Mouse (Mus musculus) stomach, postnatal 0 days (tissue): ENCODE results near the gene Wipf2. TPM values are rescaled to one million over a fixed set of nuclear protein-coding genes. Genes with fewer than 3 reads are reported as not detected.

Experiments
- ATAC-seq: fragments of 200-750 bp; cut with Nextera tagmentation; 2 replicates; pipeline ENCODE4 v1.8.0; 2017; ENCODE audit not compliant: low FRiP score, low TSS enrichment
- DNase-seq: peaks from one replicate; pipeline ENCODE4 v3.0.0-alpha.2; 2016; ENCODE audit warnings: low spot score
- H3K27ac ChIP-seq: fragments of 300-500 bp; sonication (generic); replicated peaks from 2 replicates; pipeline ENCODE4 v1.5.1; 2014; ENCODE audit warnings: mild to moderate bottlenecking, control low read depth
- H3K27me3 ChIP-seq: fragments of 300-500 bp; sonication (generic); 2 replicates; pipeline ENCODE4 v1.6.1; 2014; ENCODE audit warnings: low read length; ENCODE audit not compliant: control insufficient read depth, insufficient read depth
- H3K36me3 ChIP-seq: fragments of 300-500 bp; sonication (generic); 2 replicates; pipeline ENCODE4 v1.6.1; 2014; ENCODE audit warnings: low read length, mixed read lengths; ENCODE audit not compliant: control insufficient read depth, insufficient read depth
- H3K4me1 ChIP-seq: fragments of 300-500 bp; sonication (generic); replicated peaks from 2 replicates; pipeline ENCODE4 v1.6.1; 2014; ENCODE audit warnings: antibody characterized with exemption; ENCODE audit not compliant: control insufficient read depth, insufficient read depth
- H3K4me2 ChIP-seq: fragments of 300-500 bp; sonication (generic); replicated peaks from 2 replicates; pipeline ENCODE4 v1.6.1; 2014; ENCODE audit warnings: low read depth, mild to moderate bottlenecking, control low read depth, moderate library complexity
- H3K4me3 ChIP-seq: fragments of 300-500 bp; sonication (generic); 2 replicates; pipeline ENCODE4 v1.5.1; 2014; ENCODE audit warnings: low read depth, low read length, control low read depth
- H3K9ac ChIP-seq: fragments of 300-500 bp; sonication (generic); 2 replicates; pipeline ENCODE4 v1.6.1; 2014; ENCODE audit warnings: mild to moderate bottlenecking, low read length, control low read depth, mixed read lengths
- H3K9me3 ChIP-seq: fragments of 300-500 bp; sonication (generic); 2 replicates; pipeline ENCODE4 v1.6.1; 2016; ENCODE audit warnings: low read length; ENCODE audit not compliant: control insufficient read depth
- CTCF ChIP-seq: IDR thresholded peaks from 2 replicates; pipeline ENCODE4 v1.5.1; 2016; ENCODE audit warnings: antibody characterized with exemption, low read depth, mild to moderate bottlenecking, moderate library complexity
- EP300 ChIP-seq: optimal IDR thresholded peaks from 2 replicates; pipeline ENCODE3; 2016; ENCODE audit warnings: antibody characterized with exemption
- WGBS: fragments of 180-500 bp; shearing (Covaris S2); extraction: QIAGEN DNeasy Blood & Tissue Kit; methylation state at CpG from one replicate; pipeline ENCODE4 v1.1.7; 2014; 5-methylcytosine and 5-hydroxymethylcytosine counted together
- polyA plus RNA-seq: library from polyadenylated mRNA; unstranded; fragments of >200 nt; fragmentation: Nextera tagmentation; extraction: Ambion mirVana; gene quantifications from 2 replicates; pipeline ENCODE4 v1.2.1, GENCODE M21; 2015

The Wipf2 gene
- polyA plus RNA-seq, 1 experiment from 2014 or later: 4.9 TPM

- ATAC-seq: no peak
- no peaks in the 10 kb centered on the region for H3K27me3 ChIP-seq
- H3K36me3 ChIP-seq: no peaks in the 10 kb centered on the region
- no peak for DNase-seq
- H3K9ac ChIP-seq: no peak overlapping the region
- no peak overlapping the region for H3K4me2 ChIP-seq
- no peaks in the 10 kb centered on the region for H3K9me3 ChIP-seq
- H3K4me3 ChIP-seq: no peak overlapping the region
- TF ChIP-seq CTCF (no peak), EP300 (no peak)
- H3K4me1 ChIP-seq: peaks cover 34% of the 10 kb centered on the region; the same call in 1 of the 2 replicates
- WGBS: 41% methylated on average over 2 of the region's 2 CpGs
- peak overlapping the region; percentile 69 for H3K27ac ChIP-seq
Observed at GRCm38 (mm10) chr11:98952736-98953135, 89.3 kb downstream of the Wipf2 start.

GRCm38 (mm10) chr11:98953361-98953760 lies 89.9 kb downstream of the Wipf2 start:
- TF ChIP-seq EP300: no peak
- no peak for TF ChIP-seq CTCF
- WGBS: 18% methylated on average over 2 of the region's 2 CpGs
- H3K27me3 ChIP-seq: no peaks in the 10 kb centered on the region
- no peaks in the 10 kb centered on the region for H3K36me3 ChIP-seq
- peak overlapping the region; percentile 83; the same call in 1 of the 2 replicates for H3K27ac ChIP-seq
- DNase-seq (peak; percentile 87), ATAC-seq (peak; percentile 87)
- H3K9me3 ChIP-seq: no peaks in the 10 kb centered on the region
- H3K4me2 ChIP-seq: no peak overlapping the region
- peaks cover 34% of the 10 kb centered on the region; the same call in 1 of the 2 replicates for H3K4me1 ChIP-seq
- no peak overlapping the region for H3K9ac ChIP-seq
- H3K4me3 ChIP-seq: no peak overlapping the region

- Histone ChIP-seq H3K27me3 (no peaks in the 10 kb centered on the region), H3K4me2 (peak overlapping the region; percentile 41), H3K9me3 (no peaks in the 10 kb centered on the region), H3K27ac (peak overlapping the region; percentile 83), H3K36me3 (no peaks in the 10 kb centered on the region), H3K4me1 (peaks cover 34% of the 10 kb centered on the region; the same call in 1 of the 2 replicates), H3K9ac (no peak overlapping the region), H3K4me3 (no peak overlapping the region)
- TF ChIP-seq EP300 (no peak), CTCF (no peak)
- WGBS: 16% methylated on average over 13 of the region's 13 CpGs
- DNase-seq (no peak), ATAC-seq (no peak)
Observed at GRCm38 (mm10) chr11:98953835-98954320, 90.4 kb downstream of the Wipf2 start.

- H3K4me1 ChIP-seq: peaks cover 33% of the 10 kb centered on the region; the same call in 1 of the 2 replicates
- no peak for TF ChIP-seq EP300
- peak; percentile 79 for TF ChIP-seq CTCF
- peak overlapping the region; percentile 83 for H3K27ac ChIP-seq
- ATAC-seq: peak; percentile 37; the same call in 1 of the 2 replicates
- 4% methylated on average over 10 of the region's 10 CpGs for WGBS
- H3K36me3 ChIP-seq: no peaks in the 10 kb centered on the region
- DNase-seq: peak; percentile 82
- no peak overlapping the region for H3K9ac ChIP-seq
- peak overlapping the region; percentile 41 for H3K4me2 ChIP-seq
- H3K9me3 ChIP-seq: no peaks in the 10 kb centered on the region
- H3K4me3 ChIP-seq: 0 out of 2 replicates have a peak overlapping the region, but pooled peaks have one; percentile 4
- H3K27me3 ChIP-seq: no peaks in the 10 kb centered on the region
Observed at GRCm38 (mm10) chr11:98954373-98954772, 90.9 kb downstream of the Wipf2 start.

Other genes starting within 250 kb of the Wipf2 start
- 0.81 and 0.82 TPM in 2 replicates for gene Gm12355, start 238.0 kb upstream of the Wipf2 start, polyA plus RNA-seq
- not detected in 2 replicates for gene Gsdma3, start 237.3 kb upstream of the Wipf2 start, polyA plus RNA-seq
- gene Gsdma2, start 216.9 kb upstream of the Wipf2 start, polyA plus RNA-seq: 81.0 and 91.9 TPM in 2 replicates
- gene Gsdma, start 199.3 kb upstream of the Wipf2 start, polyA plus RNA-seq: 79.6 and 83.7 TPM in 2 replicates
- 120 and 122 TPM in 2 replicates for gene Psmd3, start 181.1 kb upstream of the Wipf2 start, polyA plus RNA-seq
- gene Csf3, start 162.4 kb upstream of the Wipf2 start, polyA plus RNA-seq: 0.08 and 0.11 TPM in 2 replicates
- 16.5 and 18.7 TPM in 2 replicates for gene Med24, start 134.2 kb upstream of the Wipf2 start, polyA plus RNA-seq
- 24.0 and 24.5 TPM in 2 replicates for gene Thra, start 123.0 kb upstream of the Wipf2 start, polyA plus RNA-seq
- gene Nr1d1, start 88.3 kb upstream of the Wipf2 start, polyA plus RNA-seq: 7.5 and 7.9 TPM in 2 replicates
- 11.3 and 13.8 TPM in 2 replicates for gene Msl1, start 68.1 kb upstream of the Wipf2 start, polyA plus RNA-seq
- 12.4 and 14.8 TPM in 2 replicates for gene Casc3, start 58.7 kb upstream of the Wipf2 start, polyA plus RNA-seq
- gene Rapgefl1, start 26.9 kb upstream of the Wipf2 start, polyA plus RNA-seq: 6.9 and 7.7 TPM in 2 replicates
- 6.6 and 7.0 TPM in 2 replicates for gene Cdc6, start 44.2 kb downstream of the Wipf2 start, polyA plus RNA-seq
- 20.1 and 25.9 TPM in 2 replicates for gene Rara, start 64.2 kb downstream of the Wipf2 start, polyA plus RNA-seq
- gene Gjd3, start 119.4 kb downstream of the Wipf2 start, polyA plus RNA-seq: 1.9 and 2.1 TPM in 2 replicates
- 31.6 and 44.5 TPM in 2 replicates for gene Top2a, start 160.6 kb downstream of the Wipf2 start, polyA plus RNA-seq
- 228 and 244 TPM in 2 replicates for gene Igfbp4, start 177.6 kb downstream of the Wipf2 start, polyA plus RNA-seq
- gene Tns4, start 225.7 kb downstream of the Wipf2 start, polyA plus RNA-seq: 0.82 and 1.1 TPM in 2 replicates